Mouse (Mus musculus) stomach, embryonic 16.5 days (tissue): ENCODE measurements at regions not wholly inside any gene's neighbourhood (a gene's known extent, or its start where the extent isn't known, plus 50 kb on each side); places are given as distances from the start of the nearest gene placed in this dataset.

Experiments
- ATAC-seq: fragments of 200-750 bp; cut with Nextera tagmentation; 2 replicates; pipeline ENCODE4 v1.8.0; 2017; ENCODE audit warnings: moderate number of reproducible peaks, moderate TSS enrichment; ENCODE audit not compliant: insufficient read depth, low FRiP score
- H3K27ac ChIP-seq: fragments of 300-500 bp; sonication (generic); 2 replicates; pipeline ENCODE4 v1.5.1; 2014; ENCODE audit warnings: low read length
- H3K27me3 ChIP-seq: fragments of 300-500 bp; sonication (generic); 2 replicates; pipeline ENCODE4 v1.6.1; 2014; ENCODE audit warnings: low read length, control low read depth, mixed read lengths; ENCODE audit not compliant: control insufficient read depth, insufficient read depth
- H3K36me3 ChIP-seq: fragments of 300-500 bp; sonication (generic); 2 replicates; pipeline ENCODE4 v1.6.1; 2014; ENCODE audit warnings: low read length; ENCODE audit not compliant: control insufficient read depth, insufficient read depth
- H3K4me1 ChIP-seq: fragments of 300-500 bp; sonication (generic); 2 replicates; pipeline ENCODE4 v1.6.1; 2014; ENCODE audit warnings: low read length, control low read depth, mixed read lengths; ENCODE audit not compliant: control insufficient read depth, insufficient read depth
- H3K4me2 ChIP-seq: fragments of 300-500 bp; sonication (generic); 2 replicates; pipeline ENCODE4 v1.6.1; 2014; ENCODE audit warnings: low read depth, low read length, mixed read lengths
- H3K4me3 ChIP-seq: fragments of 300-500 bp; sonication (generic); replicated peaks from 2 replicates; pipeline ENCODE4 v1.5.1; 2014; ENCODE audit warnings: mild to moderate bottlenecking, low read length
- H3K9ac ChIP-seq: fragments of 300-500 bp; sonication (generic); 2 replicates; pipeline ENCODE4 v1.6.1; 2014; ENCODE audit warnings: low read length
- H3K9me3 ChIP-seq: fragments of 300-500 bp; sonication (generic); replicated peaks from 2 replicates; pipeline ENCODE4 v1.6.1; 2016; ENCODE audit warnings: low read length, control low read depth; ENCODE audit not compliant: control insufficient read depth
- WGBS: fragments of 180-500 bp; shearing (Covaris S2); extraction: QIAGEN DNeasy Blood & Tissue Kit; methylation state at CpG from one replicate; pipeline ENCODE4 v1.1.7; 2014; 5-methylcytosine and 5-hydroxymethylcytosine counted together

GRCm38 (mm10) chr1:56168712-56169111 is 468.5 kb downstream of the Hsfy2 start:
- 60% methylated on average over 1 of the region's 1 CpGs for WGBS
- Histone ChIP-seq H3K9ac (no peak overlapping the region), H3K36me3 (no peaks in the 10 kb centered on the region), H3K4me1 (no peaks in the 10 kb centered on the region), H3K27ac (no peak overlapping the region), H3K4me3 (no peak overlapping the region), H3K9me3 (no peaks in the 10 kb centered on the region), H3K27me3 (no peaks in the 10 kb centered on the region), H3K4me2 (no peak overlapping the region)
- no peak for ATAC-seq

- no peaks in the 10 kb centered on the region for H3K9me3 ChIP-seq
- 84% methylated on average over 4 of the region's 4 CpGs for WGBS
Observed at GRCm38 (mm10) chr1:56168063-56168462, 469.2 kb downstream of the Hsfy2 start.

GRCm38 (mm10) chr1:56165228-56165627 is 472.0 kb downstream of the Hsfy2 start:
- Histone ChIP-seq H3K9ac (no peak overlapping the region), H3K36me3 (no peaks in the 10 kb centered on the region), H3K4me1 (no peaks in the 10 kb centered on the region), H3K4me2 (no peak overlapping the region), H3K9me3 (no peaks in the 10 kb centered on the region), H3K27ac (no peak overlapping the region), H3K27me3 (no peaks in the 10 kb centered on the region), H3K4me3 (no peak overlapping the region)
- WGBS, result 47% methylated on average over 2 of the region's 2 CpGs
- no peak for ATAC-seq

More at GRCm38 (mm10) chr1:56168063-56168462, 469.2 kb downstream of the Hsfy2 start:
- Histone ChIP-seq H3K4me3 (no peak overlapping the region), H3K27me3 (no peaks in the 10 kb centered on the region), H3K4me1 (no peaks in the 10 kb centered on the region), H3K4me2 (no peak overlapping the region), H3K27ac (no peak overlapping the region), H3K36me3 (no peaks in the 10 kb centered on the region), H3K9ac (no peak overlapping the region)
- ATAC-seq, result no peak

- no peaks in the 10 kb centered on the region for H3K9me3 ChIP-seq
- H3K27ac ChIP-seq, result no peak overlapping the region
- H3K4me2 ChIP-seq, result no peak overlapping the region
- no peak for ATAC-seq
- no peak overlapping the region for H3K9ac ChIP-seq
- WGBS, result 95% methylated on average over 2 of the region's 2 CpGs
- no peaks in the 10 kb centered on the region for H3K4me1 ChIP-seq
- no peaks in the 10 kb centered on the region for H3K36me3 ChIP-seq
- H3K27me3 ChIP-seq, result no peaks in the 10 kb centered on the region
- no peak overlapping the region for H3K4me3 ChIP-seq
Observed at GRCm38 (mm10) chr1:56164366-56164765, 472.9 kb downstream of the Hsfy2 start.

GRCm38 (mm10) chr1:56130951-56131350 is 506.3 kb downstream of the Hsfy2 start:
- H3K9ac ChIP-seq, result no peak overlapping the region
- ATAC-seq, result no peak
- no peak overlapping the region for H3K4me2 ChIP-seq
- H3K4me3 ChIP-seq, result no peak overlapping the region
- H3K4me1 ChIP-seq, result no peaks in the 10 kb centered on the region
- H3K36me3 ChIP-seq, result no peaks in the 10 kb centered on the region
- H3K27me3 ChIP-seq, result no peaks in the 10 kb centered on the region
- WGBS, result 63% methylated on average over 7 of the region's 7 CpGs
- H3K27ac ChIP-seq, result no peak overlapping the region
- H3K9me3 ChIP-seq, result no peaks in the 10 kb centered on the region

- Histone ChIP-seq H3K9ac (no peak overlapping the region), H3K36me3 (no peaks in the 10 kb centered on the region), H3K27ac (no peak overlapping the region; the same call in 1 of the 2 replicates), H3K27me3 (no peaks in the 10 kb centered on the region), H3K4me3 (no peak overlapping the region), H3K4me2 (no peak overlapping the region), H3K9me3 (no peaks in the 10 kb centered on the region), H3K4me1 (0 out of 2 replicates have a peak, but pooled peaks cover 2% of the 10 kb centered on the region)
- peak; percentile 87 for ATAC-seq
- 41% methylated on average over 4 of the region's 4 CpGs for WGBS
Observed at GRCm38 (mm10) chr1:56089254-56089834, 547.9 kb downstream of the Hsfy2 start.

- Histone ChIP-seq H3K9me3 (no peaks in the 10 kb centered on the region), H3K27me3 (no peaks in the 10 kb centered on the region), H3K9ac (no peak overlapping the region), H3K4me2 (no peak overlapping the region), H3K36me3 (no peaks in the 10 kb centered on the region), H3K4me1 (0 out of 2 replicates have a peak, but pooled peaks cover 2% of the 10 kb centered on the region), H3K4me3 (no peak overlapping the region), H3K27ac (no peak overlapping the region)
- no peak for ATAC-seq
- WGBS, result 49% methylated on average over 1 of the region's 1 CpGs
Observed at GRCm38 (mm10) chr1:56088357-56088756, 548.9 kb downstream of the Hsfy2 start.

- Histone ChIP-seq H3K27me3 (no peaks in the 10 kb centered on the region), H3K36me3 (no peaks in the 10 kb centered on the region), H3K27ac (no peak overlapping the region), H3K4me2 (no peak overlapping the region), H3K4me3 (no peak overlapping the region), H3K9me3 (no peaks in the 10 kb centered on the region), H3K9ac (no peak overlapping the region), H3K4me1 (no peaks in the 10 kb centered on the region)
- ATAC-seq, result no peak
- 84% methylated on average over 1 of the region's 1 CpGs for WGBS
Observed at GRCm38 (mm10) chr1:56076757-56077156, 560.5 kb downstream of the Hsfy2 start.

- no peak overlapping the region for H3K4me2 ChIP-seq
- no peaks in the 10 kb centered on the region for H3K36me3 ChIP-seq
- 75% methylated on average over 2 of the region's 2 CpGs for WGBS
- no peak for ATAC-seq
- no peaks in the 10 kb centered on the region for H3K4me1 ChIP-seq
- H3K9ac ChIP-seq, result no peak overlapping the region
- H3K9me3 ChIP-seq, result no peaks in the 10 kb centered on the region
- H3K27me3 ChIP-seq, result no peaks in the 10 kb centered on the region
- H3K27ac ChIP-seq, result no peak overlapping the region
- no peak overlapping the region for H3K4me3 ChIP-seq
Observed at GRCm38 (mm10) chr1:56072255-56072654, 565.0 kb downstream of the Hsfy2 start.
